Mouse (Mus musculus): Measurements from ENCODE around the gene Vmn1r214. TPM values are rescaled to one million over a fixed set of nuclear protein-coding genes. Genes with fewer than 3 reads are reported as not detected.

The Vmn1r214 gene
- polyA plus RNA-seq, 1 experiment from 2014 or later = not detected

Other genes with a start within 250 kb of the Vmn1r214 start
- not detected in 2 replicates for gene Vmn1r209, start 220.7 kb upstream of the Vmn1r214 start, polyA plus RNA-seq (2015; fragmentation: Nextera tagmentation; extraction: Ambion mirVana)
- not detected in 2 replicates for gene Vmn1r210, start 199.1 kb upstream of the Vmn1r214 start, polyA plus RNA-seq (2015; fragmentation: Nextera tagmentation; extraction: Ambion mirVana)
- not detected in 2 replicates for gene Vmn1r211, start 172.9 kb upstream of the Vmn1r214 start, polyA plus RNA-seq (2015; fragmentation: Nextera tagmentation; extraction: Ambion mirVana)
- not detected in 2 replicates for gene Vmn1r212, start 146.2 kb upstream of the Vmn1r214 start, polyA plus RNA-seq (2015; fragmentation: Nextera tagmentation; extraction: Ambion mirVana)
- not detected in 2 replicates for gene Vmn1r213, start 22.8 kb upstream of the Vmn1r214 start, polyA plus RNA-seq (2015; fragmentation: Nextera tagmentation; extraction: Ambion mirVana)
- not detected in 2 replicates for gene Vmn1r215, start 37.6 kb downstream of the Vmn1r214 start, polyA plus RNA-seq (2015; fragmentation: Nextera tagmentation; extraction: Ambion mirVana)
- not detected in 2 replicates for gene Vmn1r217, start 87.8 kb downstream of the Vmn1r214 start, polyA plus RNA-seq (2015; fragmentation: Nextera tagmentation; extraction: Ambion mirVana)
- not detected in 2 replicates for gene Vmn1r218, start 102.7 kb downstream of the Vmn1r214 start, polyA plus RNA-seq (2015; fragmentation: Nextera tagmentation; extraction: Ambion mirVana)
- not detected in 2 replicates for gene Vmn1r219, start 128.9 kb downstream of the Vmn1r214 start, polyA plus RNA-seq (2015; fragmentation: Nextera tagmentation; extraction: Ambion mirVana)
- not detected in 2 replicates for gene Vmn1r220, start 157.6 kb downstream of the Vmn1r214 start, polyA plus RNA-seq (2015; fragmentation: Nextera tagmentation; extraction: Ambion mirVana)
- not detected in 2 replicates for gene Vmn1r221, start 183.7 kb downstream of the Vmn1r214 start, polyA plus RNA-seq (2015; fragmentation: Nextera tagmentation; extraction: Ambion mirVana)
- not detected in 2 replicates for gene Vmn1r222, start 205.5 kb downstream of the Vmn1r214 start, polyA plus RNA-seq (2015; fragmentation: Nextera tagmentation; extraction: Ambion mirVana)
- not detected in 2 replicates for gene Vmn1r223, start 216.7 kb downstream of the Vmn1r214 start, polyA plus RNA-seq (2015; fragmentation: Nextera tagmentation; extraction: Ambion mirVana)

Data from limb, embryonic 15.5 days (tissue).